Mouse (Mus musculus) G1E (cell line): ENCODE data around the gene Trpt1.

Source experiments
- CTCF ChIP-seq: IDR thresholded peaks from 2 replicates; pipeline ENCODE4 v1.5.1; 2012; ENCODE audit warnings: low read depth, low read length, inconsistent platforms, mixed read lengths
- GATA1 ChIP-seq: IDR thresholded peaks from 2 replicates; pipeline ENCODE4 v1.6.1; 2012; ENCODE audit warnings: borderline replicate concordance, low read length, inconsistent platforms, mixed read lengths

DNA sequence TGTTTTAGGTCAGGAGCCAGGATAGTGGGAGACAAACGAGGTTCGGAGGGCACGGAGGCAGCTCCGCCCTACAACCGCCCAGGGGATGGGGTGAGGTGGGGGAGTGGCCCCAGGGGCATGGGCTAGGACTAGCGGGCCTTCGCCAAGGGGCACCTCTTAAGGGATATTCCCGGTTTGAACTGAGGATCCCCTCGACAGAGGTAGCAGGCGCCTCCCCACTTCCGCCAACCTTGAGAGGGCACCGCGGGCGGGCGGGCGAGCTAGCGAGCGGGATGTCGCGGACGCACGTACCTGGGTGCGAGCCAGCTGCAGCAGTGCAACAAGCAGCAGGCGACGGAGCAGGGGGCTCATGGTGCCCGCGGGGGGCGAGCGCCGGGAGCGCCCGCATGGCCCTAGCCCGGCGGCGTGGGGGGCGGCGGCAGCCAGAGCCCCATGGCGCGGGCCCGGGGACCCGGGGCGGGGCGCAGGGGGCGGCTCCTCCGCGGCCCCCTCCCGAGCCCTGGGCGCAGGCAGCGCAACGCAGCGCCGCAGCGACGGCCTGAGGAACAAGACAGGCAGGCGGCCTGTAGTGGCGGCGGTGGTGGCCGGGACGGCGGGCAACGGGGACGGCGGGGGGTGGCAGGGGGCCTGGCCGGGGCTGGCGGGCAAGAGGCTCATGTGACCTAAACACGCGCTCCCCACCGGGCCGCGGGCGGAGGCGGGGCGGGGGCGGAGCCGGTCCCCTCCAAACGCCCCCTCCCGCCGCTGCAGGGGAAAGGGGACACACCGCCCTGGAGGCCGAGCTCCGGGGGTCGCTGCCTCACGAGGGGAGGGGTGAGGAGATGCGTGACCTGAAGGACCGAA, 8.6 kb upstream of the Trpt1 start, which contains the start of gene Vegfb:
- TF ChIP-seq GATA1 (no peak), CTCF (no peak)
